Mouse (Mus musculus) cerebellum, postnatal 25 days (tissue): ENCODE data around the gene Tmem219.
"Not testable (repeated sequence)": the region's sequence is repeated elsewhere in the genome, so short reads cannot be mapped to it uniquely, and the experiment has no call there.

ENCODE experiments used
- DNase-seq, 2 experiments: peaks; one replicate each; pipeline ENCODE4 v3.0.0; 2021; ENCODE audit warnings: mixed read lengths in 2 of 2

Gene Tmem219

GRCm38 (mm10) chr7:126921563-126921962 lies 1.2 kb downstream of the Tmem219 start:
- DNase-seq: no peak

GRCm38 (mm10) chr7:126919973-126920372 lies 2.7 kb downstream of the Tmem219 start:
- DNase-seq: no peak

GRCm38 (mm10) chr7:126918356-126918755 lies 4.4 kb downstream of the Tmem219 start:
- DNase-seq: not testable (repeated sequence)

GRCm38 (mm10) chr7:126914844-126915243 lies 7.9 kb downstream of the Tmem219 start:
- DNase-seq: no peak

GRCm38 (mm10) chr7:126905590-126905989 lies 17.1 kb downstream of the Tmem219 start:
- DNase-seq: no peak

GRCm38 (mm10) chr7:126899781-126900180 lies 22.9 kb downstream of the Tmem219 start:
- DNase-seq: not testable (repeated sequence)

- peak; percentile 98 to 100 for DNase-seq
These were observed 24.4 kb downstream of the Tmem219 start for GRCm38 (mm10) chr7:126898102-126898990.

- peak in 1 of 2 experiments; percentile 27 for DNase-seq
These were observed 25.2 kb downstream of the Tmem219 start for GRCm38 (mm10) chr7:126897390-126898101.

- DNase-seq: peak in 1 of 2 experiments; percentile 24
These were observed 25.8 kb downstream of the Tmem219 start for GRCm38 (mm10) chr7:126896912-126897311.

GRCm38 (mm10) chr7:126888852-126889251 lies 33.9 kb downstream of the Tmem219 start:
- no peak for DNase-seq

GRCm38 (mm10) chr7:126887281-126887680 lies 35.4 kb downstream of the Tmem219 start:
- no peak for DNase-seq

GRCm38 (mm10) chr7:126884286-126885164 lies 38.2 kb downstream of the Tmem219 start, which contains the start of gene Taok2:
Gene Taok2, minus strand, starts transcription at chr7:126884703.
- peak; percentile 98 to 99 for DNase-seq

GRCm38 (mm10) chr7:126883731-126884181 lies 39.0 kb downstream of the Tmem219 start:
- peak; percentile 44 to 46 for DNase-seq

- DNase-seq: no peak
These were observed 41.7 kb downstream of the Tmem219 start for GRCm38 (mm10) chr7:126881040-126881439.

GRCm38 (mm10) chr7:126877239-126877638 lies 45.5 kb downstream of the Tmem219 start:
- DNase-seq: no peak

GRCm38 (mm10) chr7:126870520-126870891 lies 52.2 kb downstream of the Tmem219 start:
- DNase-seq: peak in 1 of 2 experiments; percentile 17

- no peak for DNase-seq
These were observed 52.8 kb downstream of the Tmem219 start for GRCm38 (mm10) chr7:126869780-126870519.

- no peak for DNase-seq
These were observed 54.7 kb downstream of the Tmem219 start for GRCm38 (mm10) chr7:126868003-126868402.

- DNase-seq: no peak
These were observed 55.2 kb downstream of the Tmem219 start for GRCm38 (mm10) chr7:126867534-126867933.

GRCm38 (mm10) chr7:126863791-126864190 lies 58.9 kb downstream of the Tmem219 start:
- peak in 1 of 2 experiments; percentile 16 for DNase-seq

- peak; percentile 96 to 97 for DNase-seq
These were observed 60.5 kb downstream of the Tmem219 start, which contains the start of gene Ino80e for GRCm38 (mm10) chr7:126862147-126862784. Gene Ino80e, minus strand, starts transcription at chr7:126862377.
